Mouse (Mus musculus) forebrain, embryonic 10.5 days (tissue): ENCODE measurements around the gene Med10. TPM values are rescaled to one million over a fixed set of nuclear protein-coding genes. Genes with fewer than 3 reads are reported as not detected.
A peak's percentile ranks its signal among the peaks of the same experiment; 100 is the strongest.

ENCODE experiments used
- DNase-seq: peaks from one replicate; pipeline ENCODE4 v3.0.0-alpha.2; 2017; ENCODE audit warnings: low spot score; ENCODE audit errors: extremely low spot score
- H3K27ac ChIP-seq: fragments of 300-500 bp; sonication (generic); 2 replicates; pipeline ENCODE4 v1.5.1; 2016; ENCODE audit warnings: mild to moderate bottlenecking
- H3K27me3 ChIP-seq: fragments of 300-500 bp; sonication (generic); 2 replicates; pipeline ENCODE4 v1.6.1; 2016; ENCODE audit warnings: mild to moderate bottlenecking; ENCODE audit not compliant: poor library complexity, severe bottlenecking
- H3K36me3 ChIP-seq: fragments of 300-500 bp; sonication (generic); replicated peaks from 2 replicates; pipeline ENCODE4 v1.6.1; 2016; ENCODE audit warnings: mild to moderate bottlenecking, moderate library complexity
- H3K4me1 ChIP-seq: fragments of 300-500 bp; sonication (generic); 2 replicates; pipeline ENCODE4 v1.6.1; 2016
- H3K4me3 ChIP-seq: fragments of 300-500 bp; sonication (generic); 2 replicates; pipeline ENCODE4 v1.5.1; 2016; ENCODE audit warnings: mild to moderate bottlenecking, moderate library complexity
- H3K9me3 ChIP-seq: fragments of 300-500 bp; sonication (generic); 2 replicates; pipeline ENCODE4 v1.6.1; 2016; ENCODE audit warnings: mild to moderate bottlenecking, moderate library complexity
- WGBS: fragments of 180-500 bp; shearing (Covaris S2); methylation state at CpG from one replicate; pipeline ENCODE4 v1.1.7; 2016; 5-methylcytosine and 5-hydroxymethylcytosine counted together
- polyA plus RNA-seq: library from polyadenylated mRNA; unstranded; fragments of >200 nt; fragmentation: Nextera tagmentation; extraction: Ambion mirVana; gene quantifications from 2 replicates; pipeline ENCODE4 v1.2.1, GENCODE M21; 2016

The Med10 gene
- polyA plus RNA-seq, 1 experiment from 2014 or later, result 181 TPM

DNA sequence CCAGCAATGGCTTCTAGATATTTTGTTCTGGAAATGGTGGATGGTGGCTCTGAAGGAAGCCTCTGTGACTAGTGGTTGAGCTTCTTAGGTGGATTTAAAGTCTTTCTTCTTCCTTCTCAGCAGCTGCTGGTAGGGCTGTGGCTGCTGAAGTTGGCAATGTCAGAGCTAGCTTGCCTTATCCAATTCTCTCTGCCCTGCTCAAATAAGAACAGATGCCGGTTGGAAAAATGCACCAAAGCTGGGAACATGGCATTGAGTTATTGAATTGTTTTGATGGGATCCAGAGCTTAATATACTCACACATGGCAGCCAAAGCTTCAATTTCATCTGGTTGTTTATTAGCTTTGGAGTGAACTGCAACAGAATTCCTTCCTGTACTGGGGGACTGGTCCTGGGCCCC, 47.4 kb downstream of the Med10 start:
- no peak for DNase-seq
- Histone ChIP-seq H3K36me3 (no peaks in the 10 kb centered on the region), H3K4me3 (no peak overlapping the region), H3K27ac (no peak overlapping the region), H3K4me1 (peaks cover 5% of the 10 kb centered on the region; the same call in 1 of the 2 replicates), H3K9me3 (no peaks in the 10 kb centered on the region), H3K27me3 (no peaks in the 10 kb centered on the region)
- WGBS, result 91% methylated on average over 1 of the region's 1 CpGs

GRCm38 (mm10) chr13:69852313-69852712, 50.1 kb downstream of the Med10 start:
- no peak overlapping the region for H3K27ac ChIP-seq
- peak; percentile 31 for DNase-seq
- WGBS, result 68% methylated on average over 5 of the region's 5 CpGs

DNA sequence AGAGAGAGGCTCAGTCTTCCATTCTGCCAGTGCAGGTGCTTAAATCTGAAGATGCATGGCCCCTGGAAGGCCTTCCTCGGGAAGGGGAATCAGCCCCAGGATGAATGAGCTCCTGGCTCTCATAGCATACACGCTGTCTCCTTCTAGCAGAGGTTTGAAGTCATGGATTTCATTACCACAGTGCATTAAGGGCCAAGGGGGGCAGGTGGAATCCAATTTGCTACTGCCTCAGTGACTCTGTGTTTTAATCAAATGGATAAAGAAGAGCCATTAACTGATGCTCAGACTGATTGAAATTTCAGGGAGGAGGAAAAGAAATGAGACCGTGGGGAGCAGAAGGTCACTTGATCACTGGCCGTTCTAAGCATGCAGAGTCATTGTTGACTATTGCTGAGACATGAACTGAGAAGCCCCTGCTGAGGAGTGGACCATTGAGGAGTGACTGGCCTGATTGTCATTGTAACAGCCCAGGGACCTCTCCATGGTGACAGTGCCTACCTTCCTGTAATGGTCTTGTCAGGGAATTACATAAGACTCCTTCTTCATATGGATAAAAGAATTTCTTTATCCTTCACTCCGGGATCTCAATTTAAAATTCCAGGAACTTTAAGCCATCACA, 51.3 kb downstream of the Med10 start:
- Histone ChIP-seq H3K27me3 (no peaks in the 10 kb centered on the region), H3K4me1 (peaks cover 5% of the 10 kb centered on the region; the same call in 1 of the 2 replicates), H3K4me3 (no peak overlapping the region), H3K36me3 (no peaks in the 10 kb centered on the region), H3K9me3 (no peaks in the 10 kb centered on the region), H3K27ac (no peak overlapping the region)
- DNase-seq, result no peak
- 46% methylated on average over 5 of the region's 5 CpGs for WGBS

More at GRCm38 (mm10) chr13:69852313-69852712, 50.1 kb downstream of the Med10 start:
- Histone ChIP-seq H3K36me3 (no peaks in the 10 kb centered on the region), H3K9me3 (no peaks in the 10 kb centered on the region), H3K4me3 (no peak overlapping the region), H3K27me3 (no peaks in the 10 kb centered on the region), H3K4me1 (peaks cover 5% of the 10 kb centered on the region; the same call in 1 of the 2 replicates)

DNA sequence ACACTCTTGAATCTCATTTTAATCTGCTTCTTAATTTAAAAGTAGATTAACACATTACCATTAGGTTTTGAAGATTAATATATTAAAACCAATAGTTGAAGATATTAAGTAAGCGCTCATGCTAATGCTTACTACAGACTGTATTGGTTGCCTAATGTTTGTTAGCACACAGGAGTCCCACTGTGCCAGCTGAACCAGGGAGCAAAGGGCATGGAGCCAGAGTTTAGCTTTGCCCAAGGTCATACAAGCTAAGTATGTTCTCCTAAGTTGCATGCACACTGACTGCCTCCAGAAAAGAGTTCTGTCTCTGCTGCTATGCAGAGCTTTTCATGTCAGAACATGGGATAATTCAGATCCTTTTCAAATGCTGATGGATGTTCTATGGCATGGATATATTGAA, 53.7 kb downstream of the Med10 start:
- no peak for DNase-seq
- 95% methylated on average over 1 of the region's 1 CpGs for WGBS
- no peak overlapping the region for H3K4me3 ChIP-seq

GRCm38 (mm10) chr13:69862276-69862675, 60.1 kb downstream of the Med10 start:
- H3K4me1 ChIP-seq, result no peaks in the 10 kb centered on the region
- no peak overlapping the region for H3K27ac ChIP-seq
- no peaks in the 10 kb centered on the region for H3K36me3 ChIP-seq
- 91% methylated on average over 4 of the region's 4 CpGs for WGBS
- no peak for DNase-seq
- no peak overlapping the region for H3K4me3 ChIP-seq
- H3K27me3 ChIP-seq, result no peaks in the 10 kb centered on the region
- no peaks in the 10 kb centered on the region for H3K9me3 ChIP-seq

More for the DNA sequence above, 53.7 kb downstream of the Med10 start:
- no peaks in the 10 kb centered on the region for H3K9me3 ChIP-seq
- H3K36me3 ChIP-seq, result no peaks in the 10 kb centered on the region
- H3K4me1 ChIP-seq, result peaks cover 5% of the 10 kb centered on the region; the same call in 1 of the 2 replicates
- H3K27ac ChIP-seq, result no peak overlapping the region
- H3K27me3 ChIP-seq, result no peaks in the 10 kb centered on the region

DNA sequence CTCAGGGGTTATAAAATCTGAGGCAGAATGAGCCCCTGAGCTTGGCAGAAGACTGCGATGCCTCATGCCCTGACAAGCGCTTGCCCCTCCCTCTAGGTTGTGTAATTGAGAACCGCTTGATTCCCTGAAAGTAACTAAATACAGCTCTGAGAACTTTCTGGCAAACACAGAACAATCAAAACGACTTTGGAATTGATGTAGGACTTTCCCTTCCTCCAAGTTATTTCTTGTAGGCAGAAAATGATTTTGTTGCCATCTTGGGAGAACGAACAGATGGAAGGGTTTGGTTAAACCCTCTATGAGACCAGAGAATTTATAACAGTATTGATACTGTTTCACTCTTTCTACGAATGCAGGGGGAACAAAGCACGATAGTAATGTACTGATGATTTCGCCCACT, 62.7 kb downstream of the Med10 start:
- 82% methylated on average over 8 of the region's 8 CpGs for WGBS
- H3K9me3 ChIP-seq, result no peaks in the 10 kb centered on the region
- H3K27ac ChIP-seq, result no peak overlapping the region
- no peak overlapping the region for H3K4me3 ChIP-seq
- no peaks in the 10 kb centered on the region for H3K36me3 ChIP-seq
- no peaks in the 10 kb centered on the region for H3K4me1 ChIP-seq
- DNase-seq, result no peak
- no peaks in the 10 kb centered on the region for H3K27me3 ChIP-seq

Other genes starting within 250 kb of the Med10 start
- 28.5 and 29.2 TPM in 2 replicates for gene Srd5a1, start 191.0 kb upstream of the Med10 start, polyA plus RNA-seq
- gene Ube2ql1, start 62.5 kb upstream of the Med10 start, polyA plus RNA-seq, result 0.49 and 0.58 TPM in 2 replicates